Mouse (Mus musculus) cerebellum, adult 8-10 months (tissue): ENCODE results near the gene Smim20.

Experiments
- DNase-seq: peaks from one replicate; pipeline ENCODE4 v3.0.0; 2022

The Smim20 gene

DNA sequence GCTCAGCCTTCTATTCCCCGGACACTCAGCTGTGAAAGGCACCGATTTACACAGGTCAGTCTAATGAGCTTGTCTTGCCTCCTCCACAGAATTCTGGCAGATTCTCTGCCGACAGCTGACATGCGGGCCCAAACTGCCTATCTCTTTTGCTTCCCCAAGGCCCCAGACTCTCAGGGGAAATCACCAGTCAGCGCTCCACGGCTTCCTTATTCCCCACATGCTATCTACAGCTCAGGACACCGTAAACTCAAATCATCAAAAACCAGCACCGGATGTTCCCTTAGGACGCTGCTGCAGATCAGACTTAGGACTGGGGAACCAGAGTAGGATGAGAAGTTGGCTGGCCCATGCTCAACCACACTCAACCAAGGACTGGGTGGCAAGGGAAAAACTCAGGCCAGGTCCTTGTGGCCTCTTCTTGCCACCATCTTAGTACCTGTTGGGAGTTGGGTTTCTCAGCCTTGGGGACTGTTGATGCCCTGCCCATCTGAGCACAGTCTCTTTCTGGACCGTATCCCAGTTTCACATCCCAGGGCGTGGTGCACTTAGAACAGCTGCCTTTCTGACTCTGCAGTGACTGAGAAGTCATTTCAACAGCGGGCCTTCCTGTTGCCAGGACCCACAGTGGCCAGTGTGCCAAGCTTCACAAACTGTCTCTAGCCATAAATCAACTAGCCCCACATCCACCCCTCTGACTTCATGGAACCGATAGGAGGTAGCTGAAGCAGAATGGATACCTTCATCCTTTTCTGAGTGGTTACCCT, 47.7 kb downstream of the Smim20 start:
- DNase-seq, result no peak

DNA sequence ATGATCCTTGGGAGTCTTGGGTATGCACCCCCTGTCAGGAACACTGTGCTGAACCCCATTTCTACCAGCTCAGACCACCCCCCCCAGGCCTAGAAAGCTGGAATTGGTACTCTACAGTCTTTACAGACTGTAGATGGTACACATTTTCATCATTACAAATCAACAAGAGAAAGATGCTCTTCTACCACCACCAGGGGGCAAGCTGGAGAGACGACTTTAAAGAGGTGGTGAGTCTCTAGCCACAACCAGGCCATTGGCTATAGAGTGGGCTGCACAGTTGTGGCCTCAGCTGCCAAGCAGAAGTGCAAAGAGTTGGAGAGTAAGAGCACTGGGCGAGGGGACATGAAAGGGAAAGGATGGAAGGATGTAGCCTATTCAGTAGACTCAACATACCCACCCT, 48.9 kb downstream of the Smim20 start:
- DNase-seq, result no peak

DNA sequence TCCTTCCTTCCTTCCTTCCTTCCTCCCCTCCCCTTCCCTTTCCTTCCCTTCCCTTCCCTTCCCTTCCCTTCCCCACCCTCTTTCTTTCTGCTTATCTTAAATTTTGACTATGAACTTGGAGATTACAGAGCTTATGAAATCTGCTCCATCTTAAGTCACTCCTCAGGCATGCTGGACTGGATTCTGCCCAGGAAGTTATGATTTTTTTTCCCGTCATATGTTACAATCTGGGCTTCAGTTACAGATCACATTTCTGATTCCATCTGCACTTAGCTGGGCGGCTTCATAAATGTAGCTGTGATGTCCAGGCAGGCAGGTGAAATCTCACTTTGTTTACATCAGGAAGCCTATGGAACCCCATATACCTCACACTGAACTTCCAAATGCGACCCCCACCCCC, 50.5 kb downstream of the Smim20 start:
- DNase-seq, result no peak

DNA sequence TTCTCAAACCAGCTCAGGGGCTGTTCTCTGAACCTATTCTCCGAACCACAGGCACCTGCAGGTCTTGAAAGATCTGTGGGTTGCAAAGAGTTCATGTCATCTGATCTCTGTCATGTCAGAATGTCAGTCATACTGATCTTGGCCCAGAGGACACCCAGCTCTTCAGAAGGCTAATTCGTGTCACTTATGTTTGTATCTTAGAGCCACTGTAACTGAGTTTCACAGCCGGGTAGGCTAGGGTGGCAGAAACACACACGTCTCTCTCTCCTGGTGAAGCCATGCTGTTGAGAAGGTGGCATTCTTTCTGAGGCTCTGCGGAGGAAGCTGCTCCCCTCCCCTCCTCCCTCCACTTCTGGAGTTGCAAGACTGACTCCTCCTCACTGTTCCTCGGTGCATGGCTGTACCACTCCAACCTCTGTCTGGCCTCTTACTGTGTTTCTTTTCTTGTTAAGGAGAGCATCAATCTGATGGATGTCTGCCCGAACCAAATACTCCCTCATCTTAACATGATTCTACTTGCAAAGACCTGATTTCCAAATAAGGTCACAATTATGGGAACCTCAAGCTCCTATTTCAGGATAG, 51.1 kb downstream of the Smim20 start:
- no peak for DNase-seq

DNA sequence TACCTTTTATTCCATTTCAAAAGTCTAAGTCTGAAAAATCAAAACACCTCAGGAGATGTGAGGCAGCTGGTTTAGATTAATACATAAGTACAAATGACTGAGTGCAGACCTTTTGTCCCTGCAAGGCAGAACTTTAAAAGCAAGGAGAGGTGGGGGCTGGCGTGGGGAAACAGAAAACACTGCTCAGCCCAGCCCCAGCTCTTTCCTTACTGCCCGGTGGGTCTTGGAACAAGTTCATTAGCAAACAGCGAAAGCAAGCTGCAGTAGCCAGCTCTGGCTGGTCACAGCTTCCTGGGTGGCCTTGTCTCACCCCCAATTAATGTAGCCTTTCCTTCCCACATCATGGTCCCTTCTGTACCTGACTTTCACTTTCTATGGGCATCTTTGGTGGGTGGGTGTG, 53.4 kb downstream of the Smim20 start:
- DNase-seq, result no peak

DNA sequence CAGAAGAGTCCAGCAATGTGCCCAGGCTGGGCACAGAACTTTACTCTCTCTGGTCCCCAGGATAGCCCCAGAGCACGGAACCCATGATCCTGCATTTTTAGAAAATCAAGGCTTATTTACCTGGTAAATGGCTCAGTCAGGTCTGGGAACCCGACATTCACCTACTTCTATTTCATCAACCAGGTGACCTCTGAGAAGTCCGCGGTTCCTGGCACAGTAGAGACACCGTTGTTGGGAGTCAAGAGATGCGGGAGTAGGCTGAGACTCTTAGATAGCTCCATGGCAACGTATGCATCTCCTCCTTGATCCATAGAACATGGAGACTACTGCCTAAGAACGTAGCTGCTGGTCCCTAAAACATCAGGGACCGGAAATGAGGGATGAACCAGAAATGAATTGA, 55.0 kb downstream of the Smim20 start:
- DNase-seq, result no peak

DNA sequence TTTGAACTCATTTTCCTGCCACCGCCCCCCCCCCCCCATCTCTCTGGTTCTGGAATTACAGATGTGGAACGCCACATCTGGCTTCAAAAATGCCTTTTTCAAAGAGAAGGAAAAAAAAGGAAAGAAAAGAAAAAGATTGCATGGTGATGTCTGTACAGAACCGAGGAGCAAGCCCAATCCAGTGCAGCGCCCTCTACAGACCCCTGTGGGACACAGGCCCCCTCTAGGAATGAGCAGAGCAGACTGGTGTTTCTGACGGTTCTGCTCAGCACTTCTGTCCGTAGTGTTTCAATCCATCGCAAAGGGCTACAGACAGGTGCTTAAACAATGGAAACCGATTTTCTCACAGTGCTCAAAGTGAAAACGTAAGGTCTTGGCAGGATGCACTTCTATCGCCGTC, 55.6 kb downstream of the Smim20 start:
- DNase-seq, result no peak

DNA sequence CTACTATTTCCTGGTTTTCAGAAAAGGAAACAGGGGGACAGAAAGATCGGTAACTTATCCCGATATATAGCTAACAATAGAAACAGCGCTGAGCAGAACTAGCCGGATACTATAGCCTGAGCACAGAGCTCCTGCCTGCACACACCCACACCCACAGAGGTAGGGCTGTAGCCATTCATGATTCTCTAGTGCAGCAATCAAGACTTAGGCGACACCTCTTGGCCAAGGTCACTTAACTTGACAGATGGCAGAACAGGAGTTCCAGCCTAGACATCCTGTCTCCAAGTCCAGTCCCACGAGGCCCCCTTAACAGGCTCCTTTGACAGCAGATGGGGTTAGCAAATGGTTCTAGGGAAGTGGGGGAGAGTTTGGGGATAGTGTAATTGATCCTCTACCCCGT, 56.2 kb downstream of the Smim20 start:
- DNase-seq, result no peak

DNA sequence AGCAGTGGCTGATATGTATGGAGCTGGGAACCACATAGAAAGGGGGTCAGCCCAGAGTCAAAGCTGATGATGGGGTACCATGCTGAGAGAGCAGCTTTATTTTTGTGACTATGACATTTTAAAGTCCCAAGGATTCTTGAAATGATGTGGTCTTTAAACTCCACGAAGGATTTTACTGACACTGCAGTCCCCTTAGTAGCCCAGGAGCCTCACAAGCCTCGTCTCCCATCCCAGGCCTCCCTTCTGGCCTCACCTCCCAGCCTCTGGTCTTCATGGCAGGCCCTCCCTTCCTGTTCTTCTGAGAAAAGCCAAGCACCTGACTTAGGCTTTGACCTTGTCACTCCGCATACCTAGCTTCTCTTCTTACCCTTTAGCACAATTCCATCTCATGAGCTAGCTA, 57.4 kb downstream of the Smim20 start:
- no peak for DNase-seq

DNA sequence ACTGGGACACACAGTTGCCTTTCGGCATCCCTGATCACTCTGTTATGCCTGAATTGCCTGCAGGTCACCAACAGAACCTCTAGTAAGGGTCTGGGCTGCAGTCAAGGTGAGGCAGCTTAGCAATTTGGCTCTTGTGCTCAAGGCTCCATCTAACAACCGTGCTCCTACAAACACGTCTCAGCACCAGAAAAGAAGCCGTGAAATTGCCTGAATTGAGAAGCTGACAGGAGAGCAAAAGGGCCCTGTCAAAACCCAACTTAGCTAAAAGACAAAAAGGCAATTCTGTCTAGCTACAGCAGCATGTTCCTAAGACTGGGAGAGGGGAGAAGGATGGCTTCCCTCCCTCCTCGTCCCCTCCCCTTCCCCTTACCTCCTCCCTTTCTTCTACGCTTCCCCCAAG, 57.9 kb downstream of the Smim20 start:
- no peak for DNase-seq

DNA sequence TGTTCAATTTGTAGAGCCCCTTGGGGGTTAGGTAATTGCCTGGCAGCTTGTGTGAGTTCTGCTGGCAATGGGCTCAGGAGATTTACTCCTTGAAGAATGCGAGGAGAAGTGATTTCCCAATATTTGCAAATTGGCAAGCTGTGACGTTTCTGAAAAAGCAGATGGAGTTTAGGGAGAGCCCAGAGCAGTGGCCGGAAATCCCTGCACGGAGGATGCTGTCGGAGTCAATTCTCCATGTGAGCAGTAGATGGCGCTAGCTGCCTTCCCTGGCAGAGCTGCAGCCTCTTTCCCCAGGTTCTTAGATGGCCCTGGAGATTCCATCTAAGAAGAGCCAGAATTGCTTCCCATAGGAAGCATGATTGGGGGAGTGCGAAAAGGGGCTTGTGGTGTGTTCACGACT, 59.1 kb downstream of the Smim20 start:
- peak; percentile 72 for DNase-seq

DNA sequence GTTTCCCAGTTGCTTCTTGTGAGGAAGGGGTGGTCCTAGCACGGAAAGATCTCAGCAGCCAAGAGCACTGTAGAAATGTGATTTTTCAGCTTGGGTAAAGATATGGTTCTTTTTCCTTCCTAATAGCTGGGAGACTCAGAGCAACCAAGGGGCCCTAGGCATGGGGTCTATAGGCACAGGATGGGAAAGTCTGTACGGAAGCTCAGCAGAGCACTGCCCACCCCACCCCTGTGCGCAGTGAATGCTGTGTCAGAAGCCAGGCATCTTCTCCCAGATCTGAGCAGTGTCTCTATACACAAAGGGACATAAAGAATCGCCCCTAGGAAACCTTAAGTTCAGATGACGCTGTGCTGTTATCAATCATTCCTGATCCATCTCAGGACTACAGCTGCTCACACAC, 59.6 kb downstream of the Smim20 start:
- DNase-seq, result no peak
